Mouse (Mus musculus): ENCODE data around the gene Tubgcp2.
A peak's percentile ranks its signal among the peaks of the same experiment; 100 is the strongest.

The Tubgcp2 gene

GRCm38 (mm10) chr7:139980778-139981177 lies 55.7 kb downstream of the Tubgcp2 start:
- no peak for DNase-seq (ENCODE audit: low spot score in 2 of 2)

- DNase-seq (ENCODE audit: low spot score in 2 of 2): peak; percentile 23 to 29
These were observed 57.3 kb downstream of the Tubgcp2 start for GRCm38 (mm10) chr7:139979011-139979719.

GRCm38 (mm10) chr7:139978278-139978892 lies 58.1 kb downstream of the Tubgcp2 start, which contains the start of gene 6430531B16Rik:
Gene 6430531B16Rik, minus strand, starts transcription at chr7:139978755.
- DNase-seq (ENCODE audit: low spot score in 2 of 2): peak; percentile 91 to 94

- no peak for DNase-seq (ENCODE audit: low spot score in 2 of 2)
These were observed 61.0 kb downstream of the Tubgcp2 start for GRCm38 (mm10) chr7:139975471-139975870.

- DNase-seq (ENCODE audit: low spot score in 2 of 2): no peak
These were observed 62.2 kb downstream of the Tubgcp2 start for GRCm38 (mm10) chr7:139974307-139974706.

GRCm38 (mm10) chr7:139972923-139973331 lies 63.5 kb downstream of the Tubgcp2 start:
- DNase-seq (ENCODE audit: low spot score in 2 of 2): no peak

- DNase-seq (ENCODE audit: low spot score in 2 of 2): no peak
These were observed 65.0 kb downstream of the Tubgcp2 start for GRCm38 (mm10) chr7:139971436-139971835.

- no peak for DNase-seq (ENCODE audit: low spot score in 2 of 2)
These were observed 65.5 kb downstream of the Tubgcp2 start for GRCm38 (mm10) chr7:139970979-139971378.

GRCm38 (mm10) chr7:139970216-139970919 lies 66.1 kb downstream of the Tubgcp2 start:
- no peak for DNase-seq (ENCODE audit: low spot score in 2 of 2)

- DNase-seq (ENCODE audit: low spot score in 2 of 2): peak; percentile 92 to 95
These were observed 66.9 kb downstream of the Tubgcp2 start for GRCm38 (mm10) chr7:139969348-139970130.

- DNase-seq (ENCODE audit: low spot score in 2 of 2): no peak
These were observed 68.0 kb downstream of the Tubgcp2 start for GRCm38 (mm10) chr7:139968428-139968827.

- DNase-seq (ENCODE audit: low spot score in 2 of 2): no peak
These were observed 69.3 kb downstream of the Tubgcp2 start for GRCm38 (mm10) chr7:139967175-139967574.

- no peak for DNase-seq (ENCODE audit: low spot score in 2 of 2)
These were observed 72.7 kb downstream of the Tubgcp2 start for GRCm38 (mm10) chr7:139963814-139964213.

- DNase-seq (ENCODE audit: low spot score in 2 of 2): no peak
These were observed 75.3 kb downstream of the Tubgcp2 start for GRCm38 (mm10) chr7:139961141-139961540.

GRCm38 (mm10) chr7:139957958-139958357 lies 78.5 kb downstream of the Tubgcp2 start:
- DNase-seq (ENCODE audit: low spot score in 2 of 2): no peak

GRCm38 (mm10) chr7:139957437-139957836 lies 79.0 kb downstream of the Tubgcp2 start:
- DNase-seq (ENCODE audit: low spot score in 2 of 2): no peak

- DNase-seq (ENCODE audit: low spot score in 2 of 2): no peak
These were observed 79.8 kb downstream of the Tubgcp2 start for GRCm38 (mm10) chr7:139956658-139957057.

- no peak for DNase-seq (ENCODE audit: low spot score in 2 of 2)
These were observed 81.0 kb downstream of the Tubgcp2 start for GRCm38 (mm10) chr7:139955505-139955904.

- no peak for DNase-seq (ENCODE audit: low spot score in 2 of 2)
These were observed 84.4 kb downstream of the Tubgcp2 start for GRCm38 (mm10) chr7:139951991-139952633.

- no peak for DNase-seq (ENCODE audit: low spot score in 2 of 2)
These were observed 85.4 kb downstream of the Tubgcp2 start for GRCm38 (mm10) chr7:139951079-139951478.

GRCm38 (mm10) chr7:139950283-139950971 lies 86.0 kb downstream of the Tubgcp2 start:
- no peak for DNase-seq (ENCODE audit: low spot score in 2 of 2)
